Mouse (Mus musculus) stomach, embryonic 14.5 days (tissue): ENCODE data around the gene Olfr461. TPM values are rescaled to one million over a fixed set of nuclear protein-coding genes. Genes with fewer than 3 reads are reported as not detected.
"Not testable (repeated sequence)": the region's sequence is repeated elsewhere in the genome, so short reads cannot be mapped to it uniquely, and the experiment has no call there.

Experiments used
- ATAC-seq: fragments of 200-750 bp; cut with Nextera tagmentation; 2 replicates; pipeline ENCODE4 v1.8.0; 2017; ENCODE audit warnings: low read depth, moderate TSS enrichment; ENCODE audit not compliant: insufficient number of reproducible peaks, insufficient read depth, low FRiP score
- H3K27ac ChIP-seq: fragments of 300-500 bp; sonication (generic); 2 replicates; pipeline ENCODE4 v1.5.1; 2014; ENCODE audit warnings: mild to moderate bottlenecking, low read length, moderate library complexity, mixed read lengths
- H3K27me3 ChIP-seq: fragments of 300-500 bp; sonication (generic); 2 replicates; pipeline ENCODE4 v1.6.1; 2014; ENCODE audit warnings: low read length, control low read depth, mixed read lengths; ENCODE audit not compliant: control insufficient read depth, insufficient read depth
- H3K36me3 ChIP-seq: fragments of 300-500 bp; sonication (generic); 2 replicates; pipeline ENCODE4 v1.6.1; 2014; ENCODE audit warnings: mild to moderate bottlenecking, control low read depth, low read length, moderate library complexity, mixed read lengths; ENCODE audit not compliant: control insufficient read depth, insufficient read depth
- H3K4me1 ChIP-seq: fragments of 300-500 bp; sonication (generic); 2 replicates; pipeline ENCODE4 v1.6.1; 2014; ENCODE audit warnings: low read length, control low read depth, mixed read lengths; ENCODE audit not compliant: control insufficient read depth, insufficient read depth
- H3K4me2 ChIP-seq: fragments of 300-500 bp; sonication (generic); replicated peaks from 2 replicates; pipeline ENCODE4 v1.6.1; 2014; ENCODE audit warnings: low read depth, low read length, control low read depth
- H3K4me3 ChIP-seq: fragments of 300-500 bp; sonication (generic); 2 replicates; pipeline ENCODE4 v1.5.1; 2014; ENCODE audit warnings: low read depth, low read length, control low read depth
- H3K9ac ChIP-seq: fragments of 300-500 bp; sonication (generic); replicated peaks from 2 replicates; pipeline ENCODE4 v1.6.1; 2014; ENCODE audit warnings: low read depth, mild to moderate bottlenecking, control low read depth, low read length, moderate library complexity, mixed read lengths
- H3K9me3 ChIP-seq: fragments of 300-500 bp; sonication (generic); 2 replicates; pipeline ENCODE4 v1.6.1; 2016; ENCODE audit warnings: low read depth, low read length, control low read depth; ENCODE audit not compliant: control insufficient read depth
- WGBS: fragments of 180-500 bp; shearing (Covaris S2); extraction: QIAGEN DNeasy Blood & Tissue Kit; methylation state at CpG from one replicate; pipeline ENCODE4 v1.1.7; 2014; 5-methylcytosine and 5-hydroxymethylcytosine counted together
- polyA plus RNA-seq: library from polyadenylated mRNA; unstranded; fragments of >200 nt; fragmentation: Nextera tagmentation; extraction: Ambion mirVana; gene quantifications from 2 replicates; pipeline ENCODE4 v1.2.1, GENCODE M21; 2014

The Olfr461 gene
- 0.09 TPM in 1 of 2 replicates, not detected in the other for polyA plus RNA-seq

DNA sequence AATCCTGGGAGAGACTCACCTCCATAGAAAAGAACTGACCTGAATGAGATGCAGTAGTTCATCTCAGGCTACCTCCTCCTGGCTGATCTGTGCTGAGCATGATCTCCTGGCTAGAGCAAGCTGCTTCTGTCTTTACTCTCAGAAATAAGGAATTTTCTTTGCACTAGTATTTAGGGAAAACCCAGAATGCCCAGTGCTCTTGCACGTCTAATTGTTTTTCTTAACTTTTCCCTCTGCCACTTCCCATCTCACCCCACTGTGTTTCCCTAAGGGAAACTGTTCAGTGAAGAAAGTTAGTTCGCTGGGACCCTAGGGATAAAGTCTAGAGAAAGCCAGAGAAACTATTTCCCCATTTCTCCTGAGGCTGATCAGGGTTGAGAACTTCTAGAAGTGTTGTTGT lies at the start of gene Olfr461:
Olfr461 (minus strand) TSS at position 101 of the 400 bp plus-strand sequence.
- Histone ChIP-seq H3K4me3 (no peak within 1 kb of the TSS), H3K27ac (no peak within 1 kb of the TSS), H3K4me2 (no peak within 1 kb of the TSS), H3K9me3 (no peaks in the 10 kb centered on the region), H3K36me3 (no peaks in the 10 kb centered on the region), H3K9ac (no peak within 1 kb of the TSS), H3K27me3 (no peaks in the 10 kb centered on the region), H3K4me1 (no peaks in the 10 kb centered on the region)
- 85% methylated on average over 2 of the region's 2 CpGs for WGBS
- ATAC-seq: no peak

GRCm38 (mm10) chr6:40598546-40598945 lies 43.7 kb upstream of the Olfr461 start:
- not testable (repeated sequence) for H3K9me3 ChIP-seq, H3K36me3 ChIP-seq, H3K9ac ChIP-seq, H3K4me1 ChIP-seq, H3K27ac ChIP-seq, H3K4me2 ChIP-seq, H3K4me3 ChIP-seq, ATAC-seq, H3K27me3 ChIP-seq
- 33% methylated on average over 4 of the region's 4 CpGs for WGBS

DNA sequence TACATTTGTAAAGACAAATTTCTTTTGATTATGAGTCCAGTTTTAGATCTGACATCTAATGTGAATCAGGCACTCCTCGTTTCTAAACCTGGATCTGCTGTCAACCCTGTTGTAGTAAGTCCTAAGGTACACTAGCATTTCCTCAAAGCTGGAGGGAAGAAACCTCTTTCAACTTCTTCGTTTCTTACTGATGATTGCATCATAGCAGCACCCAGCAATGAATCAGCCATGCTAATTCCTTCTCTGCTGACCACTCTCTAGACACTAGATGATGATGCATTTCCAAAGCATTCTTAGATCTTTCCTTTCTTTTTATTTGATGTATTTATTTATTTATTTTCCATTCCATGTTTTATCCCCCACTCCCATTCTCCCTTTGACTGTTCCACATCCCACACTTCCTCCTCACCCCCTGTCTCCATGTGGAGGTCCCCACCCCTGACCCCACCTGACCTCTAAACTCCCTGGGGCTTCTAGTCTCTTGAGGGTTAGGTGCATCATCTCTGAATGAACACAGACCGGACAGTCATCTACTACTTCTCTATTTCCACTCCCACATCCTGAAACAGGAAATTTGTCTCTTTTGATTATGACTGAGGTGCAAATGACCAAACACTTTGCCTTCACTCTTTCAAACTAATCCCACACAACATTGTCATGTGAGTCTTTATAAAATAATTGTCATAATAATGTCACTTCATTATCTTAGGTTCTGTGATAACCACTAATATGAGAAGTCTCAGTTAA lies 40.1 kb upstream of the Olfr461 start:
- Histone ChIP-seq H3K4me3 (no peak overlapping the region), H3K4me1 (no peaks in the 10 kb centered on the region), H3K4me2 (no peak overlapping the region), H3K36me3 (no peaks in the 10 kb centered on the region), H3K9me3 (no peaks in the 10 kb centered on the region), H3K9ac (no peak overlapping the region), H3K27me3 (no peaks in the 10 kb centered on the region), H3K27ac (no peak overlapping the region)
- no peak for ATAC-seq
- 72% methylated on average over 3 of the region's 3 CpGs for WGBS

- WGBS: 95% methylated on average over 2 of the region's 2 CpGs
- no peaks in the 10 kb centered on the region for H3K4me1 ChIP-seq
- H3K36me3 ChIP-seq: no peaks in the 10 kb centered on the region
- no peak overlapping the region for H3K27ac ChIP-seq
- no peak overlapping the region for H3K4me3 ChIP-seq
- H3K27me3 ChIP-seq: no peaks in the 10 kb centered on the region
- no peak for ATAC-seq
- H3K4me2 ChIP-seq: no peak overlapping the region
- H3K9ac ChIP-seq: no peak overlapping the region
- no peaks in the 10 kb centered on the region for H3K9me3 ChIP-seq
Measured at GRCm38 (mm10) chr6:40588346-40588745, 33.5 kb upstream of the Olfr461 start.

DNA sequence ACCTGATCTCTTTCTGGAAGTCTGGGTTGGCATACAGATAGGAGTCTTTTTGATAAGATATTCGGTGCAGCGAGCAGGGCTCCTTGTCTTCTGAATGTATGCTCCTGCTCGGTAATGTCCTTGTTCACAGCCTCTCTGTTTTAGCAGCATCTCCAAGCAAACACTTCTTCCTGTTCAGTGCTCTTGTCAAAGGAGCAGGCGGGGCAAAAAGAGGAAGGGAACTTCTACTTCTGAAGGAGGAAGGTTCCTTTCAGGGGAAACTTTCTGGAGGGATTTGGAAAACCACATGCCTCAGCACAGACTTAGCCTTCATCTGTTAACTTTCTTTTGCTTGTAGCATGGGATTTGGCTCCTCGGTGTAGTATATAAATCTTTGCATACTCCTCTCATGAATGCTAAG lies 30.8 kb upstream of the Olfr461 start, which contains the start of gene Clec5a:
Clec5a (minus strand) TSS at position 177 of the 400 bp plus-strand sequence.
- 72% methylated on average over 5 of the region's 5 CpGs for WGBS
- Histone ChIP-seq H3K27me3 (no peaks in the 10 kb centered on the region), H3K4me2 (no peak within 1 kb of the TSS), H3K4me1 (no peaks in the 10 kb centered on the region), H3K9ac (no peak within 1 kb of the TSS), H3K27ac (no peak within 1 kb of the TSS), H3K36me3 (no peaks in the 10 kb centered on the region), H3K9me3 (no peaks in the 10 kb centered on the region), H3K4me3 (no peak within 1 kb of the TSS)
- no peak for ATAC-seq

DNA sequence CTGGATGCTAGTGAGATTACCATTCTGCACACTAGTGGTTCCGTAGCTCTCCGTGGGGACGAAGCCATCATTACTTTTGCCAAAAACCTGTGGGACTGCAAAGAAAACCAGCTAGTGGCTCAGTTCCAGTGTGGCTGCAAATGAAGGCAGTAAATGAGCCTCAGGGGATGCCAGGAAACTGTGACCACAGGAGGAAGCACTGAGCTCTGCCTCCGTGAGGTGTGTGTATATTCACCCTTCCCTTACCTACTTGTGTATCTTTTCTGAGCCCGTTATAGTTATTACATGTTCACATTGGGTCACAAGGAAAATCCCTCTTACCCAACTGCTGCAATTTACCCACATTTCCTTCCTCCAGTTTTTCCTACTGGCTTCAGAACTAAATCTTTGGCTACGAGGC lies 29.5 kb upstream of the Olfr461 start:
- Histone ChIP-seq H3K9ac (no peak overlapping the region), H3K4me2 (no peak overlapping the region), H3K27ac (no peak overlapping the region), H3K4me3 (no peak overlapping the region), H3K9me3 (no peaks in the 10 kb centered on the region), H3K4me1 (no peaks in the 10 kb centered on the region), H3K27me3 (no peaks in the 10 kb centered on the region), H3K36me3 (no peaks in the 10 kb centered on the region)
- 81% methylated on average over 6 of the region's 6 CpGs for WGBS
- no peak for ATAC-seq

- Histone ChIP-seq H3K36me3 (no peaks in the 10 kb centered on the region), H3K27ac (no peak overlapping the region), H3K9me3 (no peaks in the 10 kb centered on the region), H3K27me3 (no peaks in the 10 kb centered on the region), H3K9ac (no peak overlapping the region), H3K4me1 (no peaks in the 10 kb centered on the region), H3K4me3 (no peak overlapping the region), H3K4me2 (no peak overlapping the region)
- WGBS: 69% methylated on average over 1 of the region's 1 CpGs
- no peak for ATAC-seq
Measured at GRCm38 (mm10) chr6:40576305-40576704, 21.5 kb upstream of the Olfr461 start.

DNA sequence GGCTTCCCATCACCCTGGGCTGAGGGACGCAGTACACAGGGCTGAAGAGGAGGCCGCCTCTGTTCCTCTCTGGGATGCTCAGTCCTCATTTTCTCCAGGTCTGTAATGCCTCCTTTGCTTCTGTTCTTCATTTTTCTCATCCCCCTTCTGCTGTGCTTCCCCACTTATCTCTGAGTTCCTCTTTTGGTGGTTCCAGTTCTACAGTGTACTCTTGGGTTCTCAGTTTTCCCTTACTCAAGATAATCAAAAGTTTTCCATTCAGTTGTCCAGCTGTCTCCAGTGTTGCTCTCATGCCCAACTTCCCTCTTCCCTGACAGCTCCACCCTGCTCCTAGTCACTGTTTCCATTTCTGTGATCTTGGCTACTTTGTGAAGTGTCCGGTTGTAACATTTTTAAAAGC lies 18.8 kb upstream of the Olfr461 start:
- no peaks in the 10 kb centered on the region for H3K36me3 ChIP-seq
- no peaks in the 10 kb centered on the region for H3K9me3 ChIP-seq
- no peak overlapping the region for H3K9ac ChIP-seq
- H3K4me1 ChIP-seq: no peaks in the 10 kb centered on the region
- no peak overlapping the region for H3K27ac ChIP-seq
- no peak for ATAC-seq
- no peak overlapping the region for H3K4me2 ChIP-seq
- WGBS: 64% methylated on average over 3 of the region's 3 CpGs
- no peaks in the 10 kb centered on the region for H3K27me3 ChIP-seq
- no peak overlapping the region for H3K4me3 ChIP-seq

GRCm38 (mm10) chr6:40569187-40569586 lies 14.3 kb upstream of the Olfr461 start, which contains the start of gene Olfr460:
Olfr460 (plus strand) TSS chr6:40569487.
- no peaks in the 10 kb centered on the region for H3K36me3 ChIP-seq
- no peak for ATAC-seq

More at GRCm38 (mm10) chr6:40569187-40569586, 14.3 kb upstream of the Olfr461 start, which contains the start of gene Olfr460:
- no peaks in the 10 kb centered on the region for H3K4me1 ChIP-seq
- no peak within 1 kb of the TSS for H3K9ac ChIP-seq
- no peaks in the 10 kb centered on the region for H3K9me3 ChIP-seq
- H3K27me3 ChIP-seq: no peaks in the 10 kb centered on the region
- no peak within 1 kb of the TSS for H3K4me2 ChIP-seq
- H3K4me3 ChIP-seq: no peak within 1 kb of the TSS
- H3K27ac ChIP-seq: no peak within 1 kb of the TSS
- WGBS: 80% methylated on average over 3 of the region's 3 CpGs
